Mouse (Mus musculus): ENCODE data around the gene Sec14l1. TPM values are rescaled to one million over a fixed set of nuclear protein-coding genes. Genes with fewer than 3 reads are reported as not detected.

The Sec14l1 gene
- total and polyA plus RNA-seq, 3 experiments: 42.0 to 55.9 TPM; not detected in 1

DNA sequence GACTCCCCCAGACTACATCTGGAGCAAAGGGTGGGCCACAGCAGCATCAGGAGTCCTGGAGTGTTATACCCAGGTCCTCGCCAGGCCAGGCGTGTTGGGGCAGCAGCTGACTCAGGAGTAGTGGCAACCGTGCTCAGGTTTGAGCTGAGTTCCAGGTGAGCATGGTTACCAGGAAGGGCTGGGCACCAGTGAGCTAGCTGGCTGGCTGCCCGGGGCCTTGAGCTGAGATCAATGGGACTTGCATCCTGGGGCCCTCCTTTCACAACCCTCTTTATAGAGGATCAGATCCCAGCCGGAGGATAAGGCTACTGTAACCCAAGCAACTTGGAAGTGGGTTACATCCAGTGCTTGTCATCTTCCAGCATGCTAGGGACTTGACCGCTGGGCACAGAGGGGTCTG is 90.1 kb downstream of the Sec14l1 start:
- no peaks in the 10 kb centered on the region for H3K9me3 ChIP-seq (replicated peaks; ENCODE audit: insufficient read depth, low read length)
- H3K36me3 ChIP-seq (ENCODE audit: control insufficient read depth in 1 of 2, insufficient read depth in 2 of 2, low read length in 2 of 2): no peaks in the 10 kb centered on the region
- no peak for DNase-seq (ENCODE audit: low read depth, low spot score)
- H3K27me3 ChIP-seq (ENCODE audit: control insufficient read depth in 1 of 2, insufficient read depth in 2 of 2, low read length in 2 of 2): peaks cover 10 to 30% of the 10 kb centered on the region in 2 experiments
- no peak overlapping the region for H3K9ac ChIP-seq (ENCODE audit: control insufficient read depth, low read depth, low read length, poor library complexity, severe bottlenecking)
- H3K27ac ChIP-seq (ENCODE audit: control insufficient read depth, low read depth, low read length): no peak overlapping the region
- no peaks in the 10 kb centered on the region for H3K79me2 ChIP-seq (ENCODE audit: control insufficient read depth, insufficient read depth, low read length, poor library complexity)
- H3K4me1 ChIP-seq (ENCODE audit: control insufficient read depth in 1 of 2, insufficient read depth in 2 of 2, low read length in 2 of 2): no peaks in the 10 kb centered on the region
- H3K4me3 ChIP-seq (ENCODE audit: control insufficient read depth in 1 of 2, insufficient read depth in 1 of 2, low read depth in 2 of 2, low read length in 2 of 2): no peak overlapping the region
- TF ChIP-seq CHD2 (IDR thresholded peaks at IDR 0.05; ENCODE audit: low read length) (no peak), NELFE (IDR thresholded peaks at IDR 0.05; ENCODE audit: low read depth, low read length) (no peak), TBP (IDR thresholded peaks at IDR 0.05; ENCODE audit: low read depth, low read length) (no peak), MYC (IDR thresholded peaks at IDR 0.05; ENCODE audit: low read depth, low read length) (no peak)

DNA sequence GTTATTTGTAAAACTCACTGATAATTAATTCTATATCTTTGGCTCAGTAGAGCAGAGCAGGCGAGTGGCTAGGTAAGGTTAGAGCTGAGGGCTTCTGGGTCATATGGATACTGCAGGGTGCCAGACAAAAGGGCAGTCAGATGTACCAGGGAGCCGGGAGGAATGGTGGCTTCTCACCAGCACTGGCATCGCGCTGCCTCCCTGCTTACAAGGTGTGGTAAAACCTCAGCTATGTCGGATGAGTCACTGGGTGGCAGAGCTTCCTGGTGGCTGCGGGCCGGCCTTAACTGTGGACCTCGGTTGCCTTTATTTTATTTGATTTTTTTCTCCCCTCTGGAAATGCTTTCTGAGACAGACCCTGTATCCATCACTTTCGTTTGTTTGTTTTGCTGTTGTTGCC is 90.5 kb downstream of the Sec14l1 start:
- TF ChIP-seq RAD21 (IDR thresholded peaks at IDR 0.05; ENCODE audit: low read depth, low read length) (no peak), RCOR1 (IDR thresholded peaks at IDR 0.05; ENCODE audit: low read depth, low read length) (no peak), ZNF384 (IDR thresholded peaks at IDR 0.05; ENCODE audit: low read depth, low read length) (no peak), UBTF (IDR thresholded peaks at IDR 0.05; ENCODE audit: borderline replicate concordance, insufficient read depth, low read depth, low read length) (no peak), BHLHE40 (IDR thresholded peaks at IDR 0.05; ENCODE audit: borderline replicate concordance, low read depth, low read length) (no peak), JUND (IDR thresholded peaks at IDR 0.05; ENCODE audit: low read depth, low read length) (no peak), HCFC1 (IDR thresholded peaks at IDR 0.05; ENCODE audit: low read depth, low read length) (no peak), TCF12 (IDR thresholded peaks at IDR 0.05; ENCODE audit: low read depth, low read length) (no peak), MEF2A (IDR thresholded peaks at IDR 0.05; ENCODE audit: extremely low read depth, insufficient replicate concordance, low read depth, low read length, poor library complexity, severe bottlenecking) (no peak), TAL1 (IDR thresholded peaks at IDR 0.05; ENCODE audit: low read length) (no peak), MAZ (IDR thresholded peaks at IDR 0.05; ENCODE audit: low read depth, low read length) (no peak), SIN3A (IDR thresholded peaks at IDR 0.05; ENCODE audit: low read length) (no peak), CHD1 (IDR thresholded peaks at IDR 0.05; ENCODE audit: low read depth, low read length) (no peak), EP300 (IDR thresholded peaks at IDR 0.05; ENCODE audit: low read depth in 1 of 2, low read length in 2 of 2) (no peak), ETS1 (IDR thresholded peaks at IDR 0.05; ENCODE audit: low read depth, low read length) (no peak), ELF1 (IDR thresholded peaks at IDR 0.05; ENCODE audit: low read depth, low read length) (no peak), GABPA (IDR thresholded peaks at IDR 0.05; ENCODE audit: low read depth, low read length) (no peak), CHD2 (IDR thresholded peaks at IDR 0.05; ENCODE audit: low read length) (no peak), POLR2AphosphoS2 (IDR thresholded peaks at IDR 0.05; ENCODE audit: low read length) (no peak), TBP (IDR thresholded peaks at IDR 0.05; ENCODE audit: low read depth, low read length) (no peak)
- Histone ChIP-seq H3K27me3 (ENCODE audit: control insufficient read depth in 1 of 2, insufficient read depth in 2 of 2, low read length in 2 of 2) (peaks cover 10 to 30% of the 10 kb centered on the region in 2 experiments), H3K27ac (ENCODE audit: control insufficient read depth, low read depth, low read length) (no peak overlapping the region), H3K4me3 (ENCODE audit: control insufficient read depth in 1 of 2, insufficient read depth in 1 of 2, low read depth in 2 of 2, low read length in 2 of 2) (no peak overlapping the region), H3K4me1 (ENCODE audit: control insufficient read depth in 1 of 2, insufficient read depth in 2 of 2, low read length in 2 of 2) (no peaks in the 10 kb centered on the region), H3K9me3 (replicated peaks; ENCODE audit: insufficient read depth, low read length) (no peaks in the 10 kb centered on the region), H3K79me2 (ENCODE audit: control insufficient read depth, insufficient read depth, low read length, poor library complexity) (no peaks in the 10 kb centered on the region), H3K36me3 (ENCODE audit: control insufficient read depth in 1 of 2, insufficient read depth in 2 of 2, low read length in 2 of 2) (no peaks in the 10 kb centered on the region), H3K9ac (ENCODE audit: control insufficient read depth, low read depth, low read length, poor library complexity, severe bottlenecking) (no peak overlapping the region)
- no peak for DNase-seq (ENCODE audit: low read depth, low spot score)

Data from MEL (cell line).